In the genomic region with DNA sequence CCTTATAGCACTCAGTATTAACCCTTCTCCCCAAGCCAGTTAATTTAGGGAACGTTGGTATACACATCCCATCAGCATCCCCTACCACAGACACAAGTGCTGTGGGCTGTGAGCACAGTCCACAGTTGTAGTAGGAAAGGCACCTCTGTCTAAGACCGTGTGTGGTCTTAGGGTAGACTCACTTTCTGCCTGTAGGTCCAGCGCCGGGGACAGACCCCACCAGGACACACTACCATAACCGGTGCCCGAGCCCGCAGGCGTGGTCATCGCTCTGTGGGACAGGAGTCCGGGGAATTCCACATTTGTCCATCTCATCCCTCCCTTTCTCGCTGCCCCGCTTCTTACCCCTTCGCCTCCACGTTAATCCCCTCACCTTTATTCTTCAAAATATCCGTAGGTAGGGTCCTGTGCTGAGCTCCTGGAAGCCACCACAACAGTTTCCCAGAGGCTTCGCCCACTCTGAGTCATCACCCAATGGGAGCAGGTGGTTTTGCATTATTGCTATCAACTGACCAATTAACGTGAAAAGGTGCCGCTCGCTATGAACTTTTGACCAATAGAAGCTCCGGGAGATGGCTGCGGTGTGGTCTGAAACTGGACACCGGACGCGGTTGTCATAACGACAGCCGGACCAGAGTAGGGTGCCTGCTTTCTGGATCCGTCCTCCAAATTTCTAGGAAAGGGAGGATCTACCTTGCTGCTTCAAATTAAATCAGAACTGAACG, we compare ENCODE assay signal across 8 mouse cellular contexts. TPM values are rescaled to one million over a fixed set of nuclear protein-coding genes. Genes with fewer than 3 reads are reported as not detected.
DNase-seq lines count a peak whose midpoint lies in the region; ATAC-seq and TF ChIP-seq lines count a peak whose summit lies in the region.

A gene (minus strand): TSS at position 449 of the 725 bp plus-strand sequence.

- peak; percentile 91 for ATAC-seq in megakaryocyte-erythroid progenitor cell, adult 5-6 weeks (replicated peaks; ENCODE audit: low FRiP score, low TSS enrichment, poor library complexity, severe bottlenecking)
- peak; percentile 93 for ATAC-seq in stomach, postnatal 0 days (ENCODE audit: low FRiP score, low TSS enrichment)

- no peaks in the 10 kb centered on the region for H3K4me1 ChIP-seq in cerebellum, adult 2 months (ENCODE audit: control insufficient read depth, insufficient read depth, low read length)
- no peaks in the 10 kb centered on the region; the same call in 1 of the 2 replicates for H3K4me1 ChIP-seq in stomach, postnatal 0 days (replicated peaks; ENCODE audit: control insufficient read depth, insufficient read depth)

- TF ChIP-seq EP300 in stomach, postnatal 0 days (optimal IDR thresholded peaks at IDR 0.05): no peak

- TF ChIP-seq CTCF in cerebellum, adult 2 months (IDR thresholded peaks at IDR 0.05; ENCODE audit: borderline replicate concordance, insufficient read depth, low read depth, low read length): no peak
- TF ChIP-seq CTCF in stomach, postnatal 0 days (IDR thresholded peaks at IDR 0.05; ENCODE audit: low read depth): no peak

- 1% methylated on average over 28 of the region's 28 CpGs for WGBS in cerebellum, adult 2 months
- 3% methylated on average over 28 of the region's 28 CpGs for whole genome bisulfite sequencing in large intestine, adult 2 months
- 3% methylated on average over 28 of the region's 28 CpGs for WGBS in stomach, postnatal 0 days

- H3K9me3 ChIP-seq in stomach, postnatal 0 days (ENCODE audit: control insufficient read depth, low read length): no peaks in the 10 kb centered on the region

- H3K27me3 ChIP-seq in cerebellum, adult 2 months (ENCODE audit: control insufficient read depth, insufficient read depth, low read length): peaks cover 3% of the 10 kb centered on the region; the same call in 1 of the 2 replicates
- no peaks in the 10 kb centered on the region for H3K27me3 ChIP-seq in stomach, postnatal 0 days (ENCODE audit: control insufficient read depth, insufficient read depth, low read length)

- H3K4me3 ChIP-seq in cerebellum, adult 2 months (replicated peaks; ENCODE audit: insufficient read depth, low read depth, low read length): no peak within 1 kb of the TSS
- peak within 1 kb of the TSS; percentile 36 for H3K4me3 ChIP-seq in stomach, postnatal 0 days (ENCODE audit: low read depth, low read length)

- intact Hi-C loops in heart, postnatal 25 days (cut with DNase I): no loop called here

- no peak for TF ChIP-seq POLR2A in cerebellum, adult 2 months (IDR thresholded peaks at IDR 0.05; ENCODE audit: borderline replicate concordance, insufficient read depth, low read length)

- H3K4me2 ChIP-seq in stomach, postnatal 0 days (replicated peaks; ENCODE audit: low read depth): peak within 1 kb of the TSS; percentile 57

- no peak within 1 kb of the TSS; the same call in 1 of the 2 replicates for H3K9ac ChIP-seq in stomach, postnatal 0 days (ENCODE audit: low read length)

- peak; percentile 56 to 64 for DNase-seq in cerebellum, postnatal 10 days
- no peak for DNase-seq in cerebellum, adult 2 months
- DNase-seq in fibroblast of lung, adult 2 months (ENCODE audit: low read depth): peak; percentile 73
- peak; percentile 48 for DNase-seq in heart, postnatal 25 days (ENCODE audit: low spot score)
- DNase-seq in large intestine, adult 2 months (ENCODE audit: low read depth, low spot score): peak; percentile 50
- peak; percentile 88 for DNase-seq in stomach, postnatal 0 days (ENCODE audit: low spot score)
- DNase-seq in cerebellum, adult 8-10 months: no peak

- no peak within 1 kb of the TSS for H3K27ac ChIP-seq in cerebellum, adult 2 months (ENCODE audit: insufficient read depth, low read length)
- H3K27ac ChIP-seq in stomach, postnatal 0 days (replicated peaks): no peak within 1 kb of the TSS

- no peaks in the 10 kb centered on the region for H3K36me3 ChIP-seq in stomach, postnatal 0 days (ENCODE audit: control insufficient read depth, insufficient read depth, low read length)

RNA-seq across cellular contexts. Expression of the gene that starts here (rescaled TPM):
- polyA plus RNA-seq in cerebellum, adult 2 months (2012; rRNA removed): 1.1 and 1.4 TPM in 2 replicates
- 1 to 10 TPM; 2.6 to 3.2 TPM for total RNA-seq in heart, postnatal 25 days (2021)
- 2.4 and 3.5 TPM in 2 replicates for polyA plus RNA-seq in large intestine, adult 2 months (2012; rRNA removed)
- total RNA-seq in megakaryocyte-erythroid progenitor cell, adult 5-6 weeks (2014; fragmentation: Nextera tagmentation): 1.6 and 2.8 TPM in 2 replicates
- 0.23 TPM in 1 of 2 replicates, not detected in the other for total RNA-seq in megakaryocyte-erythroid progenitor cell, adult 5-6 weeks (2017)
- 0.89 and 0.98 TPM in 2 replicates for polyA plus RNA-seq in stomach, postnatal 0 days (2015; fragmentation: Nextera tagmentation; extraction: Ambion mirVana)

Comparison
In these comparisons a context has a peak if more than half of its experiments do, and no peak if none do; other contexts are left out.
1. DNase-seq: peak in cerebellum, postnatal 10 days (2 of 2), fibroblast of lung, adult 2 months (single experiment), heart, postnatal 25 days (single experiment) and large intestine, adult 2 months (single experiment); none in cerebellum, adult 2 months (0 of 2) and cerebellum, adult 8-10 months (single experiment).
2. Peak in DNase-seq, ATAC-seq, H3K4me3 ChIP-seq and H3K4me2 ChIP-seq in stomach, postnatal 0 days; RNA of the gene not detected or under 1 TPM.